Mouse (Mus musculus) CH12.LX (cell line): Measurements from ENCODE around the gene Cldn20. TPM values are rescaled to one million over a fixed set of nuclear protein-coding genes. Genes with fewer than 3 reads are reported as not detected.

Experiments used
- DNase-seq: peaks from one replicate; pipeline ENCODE4 v3.0.0-alpha.2; 2013; ENCODE audit errors: extremely low read depth
- H3K27ac ChIP-seq: 2 replicates; pipeline ENCODE4 v1.5.1; 2012; ENCODE audit warnings: low read depth, mild to moderate bottlenecking, control low read depth, moderate library complexity; ENCODE audit not compliant: insufficient read depth
- H3K27me3 ChIP-seq: replicated peaks from 2 replicates; pipeline ENCODE3; 2012; ENCODE audit warnings: inconsistent platforms
- H3K36me3 ChIP-seq, 2 experiments: replicated peaks in 1 of 2; 2 replicates each; pipeline versions ENCODE3 to v1.6.1; 2012; ENCODE audit warnings: inconsistent platforms in 1 of 2, low read length in 1 of 2, mild to moderate bottlenecking in 1 of 2, mixed read lengths in 1 of 2, moderate library complexity in 1 of 2; ENCODE audit not compliant: control insufficient read depth in 1 of 2, insufficient read depth in 1 of 2
- H3K4me1 ChIP-seq, 2 experiments: 2 replicates each; pipeline ENCODE4 v1.6.1; 2012; ENCODE audit warnings: inconsistent platforms in 1 of 2, moderate library complexity in 1 of 2; ENCODE audit not compliant: insufficient read depth in 2 of 2, control insufficient read depth in 1 of 2
- H3K4me2 ChIP-seq: 2 replicates; pipeline ENCODE4 v1.6.1; 2012; ENCODE audit warnings: low read depth, mild to moderate bottlenecking, control low read depth; ENCODE audit not compliant: poor library complexity, insufficient read depth, severe bottlenecking
- H3K4me3 ChIP-seq, 3 experiments: fragments of 150-350 bp in 1 of 3; sonication (generic) in 1 of 3; replicated peaks in 1 of 3; 2 replicates each; pipeline versions ENCODE3 to v1.5.1; 2011 to 2012; ENCODE audit warnings: low read depth in 2 of 3, low read length in 2 of 3, mild to moderate bottlenecking in 2 of 3, moderate library complexity in 2 of 3, control low read depth in 1 of 3, improper control_type of control experiment in 1 of 3, inconsistent platforms in 1 of 3, mixed read lengths in 1 of 3; ENCODE audit not compliant: poor library complexity in 1 of 3
- H3K79me2 ChIP-seq: replicated peaks from 2 replicates; pipeline ENCODE4 v1.6.1; 2012; ENCODE audit warnings: mild to moderate bottlenecking, moderate library complexity; ENCODE audit not compliant: control insufficient read depth, poor library complexity, insufficient read depth, severe bottlenecking; ENCODE audit errors: extremely low read depth
- H3K9ac ChIP-seq: 2 replicates; pipeline ENCODE4 v1.6.1; 2012; ENCODE audit warnings: low read depth, mild to moderate bottlenecking, control low read depth, moderate library complexity; ENCODE audit not compliant: insufficient read depth
- H3K9me3 ChIP-seq: replicated peaks from 2 replicates; pipeline ENCODE3; 2012; ENCODE audit warnings: low read length, inconsistent platforms, mixed read lengths
- BHLHE40 ChIP-seq: IDR thresholded peaks from 2 replicates; pipeline ENCODE4 v1.6.1; 2011; ENCODE audit warnings: mild to moderate bottlenecking, low read depth, low read length, improper control_type of control experiment
- CHD1 ChIP-seq: IDR thresholded peaks from 2 replicates; pipeline ENCODE4 v1.6.1; 2012; ENCODE audit warnings: low read depth, low read length, improper control_type of control experiment, inconsistent platforms
- CHD2 ChIP-seq: IDR thresholded peaks from 2 replicates; pipeline ENCODE4 v1.6.1; 2011; ENCODE audit warnings: low read length, improper control_type of control experiment
- CTCF ChIP-seq, 2 experiments: IDR thresholded peaks in 1 of 2; conservative IDR thresholded peaks in 1 of 2; 2 replicates each; pipeline ENCODE4 v1.5.1; 2011 to 2012; ENCODE audit warnings: low read depth in 2 of 2, low read length in 2 of 2, improper control_type of control experiment in 1 of 2, inconsistent platforms in 1 of 2, mild to moderate bottlenecking in 1 of 2, moderate library complexity in 1 of 2
- E2F4 ChIP-seq: IDR thresholded peaks from 2 replicates; pipeline ENCODE4 v1.6.1; 2011; ENCODE audit warnings: low read depth, low read length, improper control_type of control experiment; ENCODE audit not compliant: insufficient replicate concordance
- ELF1 ChIP-seq: IDR thresholded peaks from 2 replicates; pipeline ENCODE4 v1.6.1; 2014; ENCODE audit warnings: low read depth, mild to moderate bottlenecking, inconsistent platforms, low read length, improper control_type of control experiment
- EP300 ChIP-seq: IDR thresholded peaks from 2 replicates; pipeline ENCODE4 v1.6.1; 2011; ENCODE audit warnings: low read length, improper control_type of control experiment
- ETS1 ChIP-seq: conservative IDR thresholded peaks from 2 replicates; pipeline ENCODE4 v1.6.1; 2012; ENCODE audit warnings: low read depth, mild to moderate bottlenecking, inconsistent platforms, low read length, improper control_type of control experiment, moderate library complexity
- GABPA ChIP-seq: IDR thresholded peaks from 2 replicates; pipeline ENCODE4 v1.6.1; 2012; ENCODE audit warnings: low read depth, low read length, improper control_type of control experiment, inconsistent platforms; ENCODE audit not compliant: insufficient replicate concordance
- IRF4 ChIP-seq: IDR thresholded peaks from 2 replicates; pipeline ENCODE4 v1.6.1; 2014; ENCODE audit warnings: low read depth, mild to moderate bottlenecking, inconsistent platforms, low read length, improper control_type of control experiment
- JUND ChIP-seq: conservative IDR thresholded peaks from 2 replicates; pipeline ENCODE4 v1.6.1; 2011; ENCODE audit warnings: low read depth, low read length, improper control_type of control experiment
- MEF2A ChIP-seq: IDR thresholded peaks from 2 replicates; pipeline ENCODE4 v1.6.1; 2014; ENCODE audit warnings: low read depth, mild to moderate bottlenecking, inconsistent platforms, low read length, improper control_type of control experiment, borderline replicate concordance
- NELFE ChIP-seq: IDR thresholded peaks from 2 replicates; pipeline ENCODE4 v1.6.1; 2011; ENCODE audit warnings: low read depth, low read length, improper control_type of control experiment
- NRF1 ChIP-seq: IDR thresholded peaks from 2 replicates; pipeline ENCODE4 v1.6.1; 2014; ENCODE audit warnings: low read depth, mild to moderate bottlenecking, inconsistent platforms, low read length, improper control_type of control experiment, moderate library complexity
- POLR2A ChIP-seq: IDR thresholded peaks from 2 replicates; pipeline ENCODE4 v1.6.1; 2011; ENCODE audit warnings: low read depth, mild to moderate bottlenecking, improper control_type of control experiment, low read length
- RCOR1 ChIP-seq: conservative IDR thresholded peaks from 2 replicates; pipeline ENCODE4 v1.6.1; 2012; ENCODE audit warnings: low read depth, mild to moderate bottlenecking, inconsistent platforms, low read length, improper control_type of control experiment
- SIN3A ChIP-seq: IDR thresholded peaks from 2 replicates; pipeline ENCODE4 v1.6.1; 2012; ENCODE audit warnings: low read length, improper control_type of control experiment, inconsistent platforms
- SMC3 ChIP-seq: IDR thresholded peaks from 2 replicates; pipeline ENCODE4 v1.6.1; 2011; ENCODE audit warnings: low read depth, low read length, improper control_type of control experiment
- TBP ChIP-seq: conservative IDR thresholded peaks from 2 replicates; pipeline ENCODE4 v1.6.1; 2011; ENCODE audit warnings: low read depth, low read length, improper control_type of control experiment
- ZC3H11A ChIP-seq: IDR thresholded peaks from 2 replicates; pipeline ENCODE4 v1.6.1; 2012; ENCODE audit warnings: low read depth, mild to moderate bottlenecking, inconsistent platforms, low read length, improper control_type of control experiment
- dilution Hi-C: fragments of 300-500 bp; cut with MboI; formaldehyde crosslinking; loops from 2 replicates; pipeline ENCODE4 v1.14.3; 2020; ENCODE audit warnings: low sequenced_read_pairs; ENCODE audit not compliant: extremely low pct_unique_long_range_greater_than_20kb, extremely low pct_ligation_motif_present
- in situ Hi-C: fragments of 300-500 bp; cut with MboI; formaldehyde crosslinking; loops from 3 replicates; pipeline ENCODE4 v1.14.3; 2019; ENCODE audit warnings: low sequenced_read_pairs, low pct_ligation_motif_present, low pct_unique_long_range_greater_than_20kb, mixed read lengths
- polyA plus RNA-seq: library from polyadenylated mRNA; unstranded; fragments of >175 nt; gene quantifications from 2 replicates; pipeline ENCODE4 v1.2.1, GENCODE M21; 2012; ENCODE audit warnings: low read depth; ENCODE audit not compliant: insufficient read length
- total RNA-seq, 2 experiments: library from RNA; depleted of rRNA; stranded (reverse); fragments of 300-350 nt in 1 of 2; fragments of >200 nt in 1 of 2; gene quantifications; 2 replicates each; pipeline ENCODE4 v1.2.3; 2012 to 2014

Gene Cldn20
- total and polyA plus RNA-seq, 3 experiments = 0.73 TPM; not detected in 2

- Histone ChIP-seq H3K27ac (no peak overlapping the region), H3K27me3 (no peaks in the 10 kb centered on the region), H3K79me2 (no peaks in the 10 kb centered on the region), H3K4me3 (no peak overlapping the region), H3K4me1 (no peaks in the 10 kb centered on the region), H3K36me3 (peaks cover 17 to 55% of the 10 kb centered on the region in 2 experiments), H3K9ac (no peak overlapping the region), H3K4me2 (no peak overlapping the region), H3K9me3 (no peaks in the 10 kb centered on the region)
- in situ Hi-C loops (no loop called here), dilution Hi-C loops (no loop called here)
- DNase-seq = no peak
- TF ChIP-seq IRF4 (no peak), BHLHE40 (no peak)
Observed at GRCm38 (mm10) chr17:3541033-3541432, 8.7 kb downstream of the Cldn20 start.

- H3K79me2 ChIP-seq = no peaks in the 10 kb centered on the region
- no peaks in the 10 kb centered on the region for H3K9me3 ChIP-seq
- dilution Hi-C loops (no loop called here), in situ Hi-C loops (no loop called here)
- no peak overlapping the region for H3K27ac ChIP-seq
- peaks cover 13 to 52% of the 10 kb centered on the region in 2 experiments for H3K36me3 ChIP-seq
- no peak for DNase-seq
- H3K4me1 ChIP-seq = no peaks in the 10 kb centered on the region
- no peaks in the 10 kb centered on the region for H3K27me3 ChIP-seq
- no peak overlapping the region for H3K9ac ChIP-seq
- H3K4me3 ChIP-seq = no peak overlapping the region
- no peak for TF ChIP-seq EP300
- no peak for TF ChIP-seq E2F4
- TF ChIP-seq JUND = no peak
- TF ChIP-seq MEF2A = no peak
- TF ChIP-seq CHD1 = no peak
- TF ChIP-seq ELF1 = no peak
- TF ChIP-seq TBP = no peak
- TF ChIP-seq CHD2 = no peak
- TF ChIP-seq ETS1 = no peak
- TF ChIP-seq ZC3H11A = no peak
- TF ChIP-seq SMC3 = no peak
- no peak for TF ChIP-seq CTCF (conservative IDR thresholded peaks at IDR 0.05 in 1 of 2, IDR thresholded peaks at IDR 0.05 in 1 of 2; ENCODE audit: low read depth in 2 of 2, low read length in 2 of 2)
- TF ChIP-seq GABPA = no peak
- TF ChIP-seq POLR2A = no peak
- TF ChIP-seq NRF1 = no peak
- TF ChIP-seq RCOR1 = no peak
- TF ChIP-seq SIN3A = no peak
- no peak for TF ChIP-seq NELFE
- no peak overlapping the region for H3K4me2 ChIP-seq
Observed at GRCm38 (mm10) chr17:3547725-3548124, 15.4 kb downstream of the Cldn20 start.
